Mouse (Mus musculus): ENCODE results near the gene Scgb1b15.
"Not testable (repeated sequence)": the region's sequence is repeated elsewhere in the genome, so short reads cannot be mapped to it uniquely, and the experiment has no call there.

Scgb1b15 gene

DNA sequence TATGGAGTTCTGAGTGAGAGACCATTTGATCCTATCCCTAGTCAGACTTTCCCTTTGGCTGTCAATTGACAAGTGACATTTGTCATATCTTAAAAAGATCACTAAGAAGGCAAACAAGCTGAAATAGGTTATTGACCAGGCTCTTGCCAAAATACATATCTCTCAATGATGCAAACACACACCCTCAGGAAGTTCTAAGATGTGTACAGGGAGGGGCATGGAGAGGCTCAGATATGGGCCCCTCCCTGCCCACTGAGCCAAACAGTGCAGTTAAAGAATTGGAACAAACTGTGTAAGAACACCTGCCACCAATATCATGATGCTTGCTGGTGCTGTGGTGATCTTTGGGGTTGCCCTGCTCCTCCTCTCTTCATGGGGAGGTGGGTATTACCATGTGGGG, at the start of gene Scgb1b15:
TSS of gene Scgb1b15 (plus strand) at position 301 of the 400 bp plus-strand sequence.
- CTCF ChIA-PET: not testable (repeated sequence)

DNA sequence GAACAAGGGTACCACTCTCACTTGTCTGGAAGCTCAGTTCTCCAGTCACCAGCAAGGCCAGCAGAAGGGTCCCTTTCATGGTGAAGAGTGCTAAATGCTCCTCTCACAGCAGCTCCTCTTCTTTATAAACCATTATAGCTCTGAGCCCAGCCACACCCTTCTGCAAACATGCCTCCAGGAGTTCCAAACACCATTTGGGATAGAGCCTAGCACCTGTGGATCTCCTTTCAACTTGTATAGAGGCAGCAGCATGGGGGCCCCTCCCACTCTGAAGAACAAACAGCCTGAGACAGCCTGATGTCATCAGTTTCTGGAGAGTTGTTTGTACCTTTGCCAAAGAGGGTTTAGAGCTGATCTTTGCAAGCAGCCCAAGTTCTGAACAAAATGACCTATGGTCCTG, 6.8 kb upstream of the Scgb1b15 start, which contains the start of gene Scgb2b15:
TSS of gene Scgb2b15 (minus strand) at position 101 of the 400 bp plus-strand sequence.
- CTCF ChIA-PET: not testable (repeated sequence)
